Mouse (Mus musculus) lung, adult 2 months (tissue): ENCODE measurements at regions not wholly inside any gene's neighbourhood (a gene's known extent, or its start where the extent isn't known, plus 50 kb on each side); places are given as distances from the start of the nearest gene placed in this dataset.

Source experiments
- DNase-seq: peaks from one replicate; pipeline ENCODE4 v3.0.0; 2022
- H3K4me1 ChIP-seq: fragments of 200-500 bp; 2 replicates; pipeline ENCODE4 v1.6.1; 2011; ENCODE audit warnings: low read length; ENCODE audit not compliant: control insufficient read depth, insufficient read depth
- H3K4me3 ChIP-seq: fragments of 200-500 bp; replicated peaks from 2 replicates; pipeline ENCODE3; 2011; ENCODE audit warnings: low read depth, mild to moderate bottlenecking, control low read depth, low read length; ENCODE audit errors: extremely low read depth
- CTCF ChIP-seq: fragments of 200-500 bp; IDR thresholded peaks from 2 replicates; pipeline ENCODE4 v1.5.1; 2011; ENCODE audit warnings: mild to moderate bottlenecking, low read length, control low read depth; ENCODE audit not compliant: insufficient read depth
- POLR2A ChIP-seq: fragments of 200-500 bp; IDR thresholded peaks from 2 replicates; pipeline ENCODE4 v1.6.1; 2011; ENCODE audit warnings: low read depth, mild to moderate bottlenecking, control low read depth, low read length, borderline replicate concordance; ENCODE audit errors: extremely low read depth
- WGBS: fragments of 180-500 bp; shearing (Covaris S2); methylation state at CpG from one replicate; pipeline ENCODE4 v1.1.7; 2018; 5-methylcytosine and 5-hydroxymethylcytosine counted together

DNA sequence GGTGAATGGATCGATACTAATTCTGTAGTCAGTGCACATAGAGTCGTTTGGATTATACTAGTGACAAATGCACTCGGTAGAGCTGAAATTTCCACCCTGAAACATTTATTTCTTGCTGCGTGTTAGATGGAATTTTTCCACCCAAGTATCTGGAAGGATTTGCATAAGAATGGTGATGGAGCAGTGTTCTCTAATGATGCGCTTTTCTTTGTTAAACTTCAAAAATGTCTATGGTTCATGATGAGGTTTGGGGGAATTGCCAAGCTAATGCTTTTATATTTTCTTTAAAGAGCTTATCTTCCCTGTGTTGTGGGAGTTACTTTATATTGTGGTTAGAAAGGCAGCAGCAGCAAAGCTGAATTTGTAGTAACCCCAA, 125.9 kb downstream of the Tmem38b start:
- TF ChIP-seq CTCF: no peak
- TF ChIP-seq POLR2A: no peak
- 72% methylated on average over 5 of the region's 5 CpGs for WGBS
- Histone ChIP-seq H3K4me3 (no peak overlapping the region), H3K4me1 (peaks cover 3% of the 10 kb centered on the region; the same call in 1 of the 2 replicates)
- DNase-seq: no peak

DNA sequence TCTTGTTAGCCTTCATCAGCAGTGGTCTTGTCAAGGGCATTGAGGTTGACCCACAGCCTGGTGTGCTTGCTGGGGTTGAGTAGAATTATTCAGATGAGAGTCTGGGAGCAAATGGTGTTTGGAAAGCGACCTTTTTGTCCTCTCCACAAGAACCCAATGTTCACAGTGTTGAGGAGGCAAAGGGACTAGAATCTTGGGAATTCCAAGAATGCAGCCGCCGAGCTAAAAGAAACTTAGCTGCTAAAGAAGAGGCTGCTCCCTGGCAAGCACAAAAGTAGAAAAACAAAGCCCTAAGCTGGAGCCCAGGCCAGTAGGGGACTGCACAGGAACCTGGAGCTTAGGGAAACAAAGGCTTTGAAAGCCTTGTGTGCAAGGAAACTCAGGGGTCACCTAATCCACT, 126.4 kb downstream of the Tmem38b start:
- WGBS: 20% methylated on average over 3 of the region's 3 CpGs
- peaks cover 3% of the 10 kb centered on the region; the same call in 1 of the 2 replicates for H3K4me1 ChIP-seq
- no peak for TF ChIP-seq POLR2A
- no peak for TF ChIP-seq CTCF
- DNase-seq: no peak
- H3K4me3 ChIP-seq: no peak overlapping the region

DNA sequence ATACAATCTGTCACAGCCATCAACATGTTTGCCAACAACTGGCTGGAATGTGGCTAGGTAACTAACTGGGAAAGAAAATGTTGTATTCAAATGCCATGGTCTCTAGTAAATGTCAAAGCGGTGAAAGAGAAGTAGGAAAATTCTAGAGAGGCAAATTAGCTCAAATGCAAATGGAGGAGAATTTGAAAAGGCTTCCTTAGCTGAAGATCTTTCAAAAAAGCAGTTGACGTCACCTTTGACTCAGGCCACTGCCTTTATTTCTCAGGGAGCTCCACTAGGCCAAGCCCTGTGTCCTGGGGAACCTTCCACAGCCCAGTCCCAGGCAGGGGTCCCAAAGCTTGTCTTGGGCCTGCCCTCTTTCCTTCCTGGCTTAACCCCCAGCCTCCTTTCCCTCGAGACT, 136.6 kb downstream of the Tmem38b start:
- WGBS: 73% methylated on average over 3 of the region's 3 CpGs
- H3K4me1 ChIP-seq: no peaks in the 10 kb centered on the region
- TF ChIP-seq CTCF (no peak), POLR2A (no peak)
- DNase-seq: no peak
- no peak overlapping the region for H3K4me3 ChIP-seq

DNA sequence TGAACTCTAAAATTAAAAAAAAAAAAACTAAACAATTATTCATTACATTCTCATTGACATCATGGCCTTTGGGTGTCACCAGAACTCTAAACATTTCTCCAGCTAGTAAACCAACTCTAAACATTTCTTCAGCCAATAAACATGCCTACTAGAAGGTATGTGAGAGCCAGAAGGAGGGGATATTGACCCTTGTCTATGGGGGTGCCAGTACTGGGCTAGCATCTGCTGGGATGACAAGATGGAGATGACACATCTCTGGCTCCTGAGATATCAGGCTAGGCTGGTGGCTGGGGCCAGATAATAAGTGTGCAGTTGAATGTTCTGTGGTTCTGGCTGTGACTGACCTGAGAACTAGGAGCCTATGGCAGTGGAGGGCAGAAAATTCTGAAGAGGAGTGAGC, 144.6 kb downstream of the Tmem38b start:
- DNase-seq: no peak
- no peak overlapping the region for H3K4me3 ChIP-seq
- no peak for TF ChIP-seq CTCF

DNA sequence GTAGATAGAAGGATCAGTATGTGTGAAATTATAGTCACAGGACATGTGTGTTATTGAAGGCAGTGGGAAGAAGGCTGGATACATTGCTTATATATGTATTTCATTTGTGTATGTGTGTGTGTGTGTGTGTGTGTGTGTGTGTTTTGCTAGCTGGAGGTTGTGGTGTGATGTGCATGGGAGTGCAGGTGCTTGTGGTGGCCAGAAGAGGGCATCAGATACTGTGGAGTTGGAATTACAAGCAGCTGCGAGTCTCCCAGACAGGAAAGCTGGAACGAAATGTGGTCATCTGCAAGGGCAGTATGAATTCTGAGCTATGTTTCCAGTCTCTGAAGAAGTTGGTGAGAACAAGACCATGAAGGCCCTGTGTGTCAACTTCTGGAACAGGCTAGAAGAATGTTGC, 145.1 kb downstream of the Tmem38b start:
- 87% methylated on average over 2 of the region's 2 CpGs for WGBS
- H3K4me3 ChIP-seq: no peak overlapping the region
- H3K4me1 ChIP-seq: no peaks in the 10 kb centered on the region
- TF ChIP-seq CTCF: 0 out of 2 replicates have a peak, but pooled peaks have one; percentile 1
- TF ChIP-seq POLR2A: no peak
- no peak for DNase-seq

More for the DNA sequence above, 144.6 kb downstream of the Tmem38b start:
- H3K4me1 ChIP-seq: no peaks in the 10 kb centered on the region

DNA sequence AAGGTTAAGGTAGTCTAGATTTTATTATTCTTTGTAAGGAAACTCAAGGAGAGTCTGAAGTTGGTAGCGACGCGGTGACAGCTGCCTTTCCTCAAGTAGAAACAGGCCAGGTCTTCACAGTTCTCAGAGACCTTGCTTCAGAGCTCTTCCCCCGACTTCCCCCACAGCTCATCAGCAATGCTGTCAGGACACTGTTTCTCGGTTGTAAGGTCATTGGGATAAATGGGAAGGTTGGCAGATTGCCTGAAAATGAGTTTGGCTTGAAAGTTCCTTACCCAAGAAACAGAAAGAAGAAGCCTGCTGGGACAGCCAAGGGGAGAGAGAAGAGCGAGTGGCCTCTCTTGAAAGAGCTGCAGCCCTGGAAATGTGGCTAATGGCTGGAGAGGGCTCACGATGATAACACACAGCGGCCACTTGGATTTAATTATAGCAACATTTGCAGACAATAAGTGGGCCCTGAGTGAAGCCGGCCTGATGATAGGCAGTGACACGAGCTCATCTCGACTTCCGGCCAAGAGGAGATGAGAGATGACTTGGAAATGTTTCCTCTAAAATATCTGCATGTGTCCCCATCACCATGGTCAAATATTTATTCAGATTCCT, 150.3 kb downstream of the Tmem38b start:
- WGBS: 55% methylated on average over 12 of the region's 12 CpGs
- H3K4me1 ChIP-seq: no peaks in the 10 kb centered on the region
- DNase-seq: no peak
- H3K4me3 ChIP-seq: no peak overlapping the region
- no peak for TF ChIP-seq POLR2A
- no peak for TF ChIP-seq CTCF

DNA sequence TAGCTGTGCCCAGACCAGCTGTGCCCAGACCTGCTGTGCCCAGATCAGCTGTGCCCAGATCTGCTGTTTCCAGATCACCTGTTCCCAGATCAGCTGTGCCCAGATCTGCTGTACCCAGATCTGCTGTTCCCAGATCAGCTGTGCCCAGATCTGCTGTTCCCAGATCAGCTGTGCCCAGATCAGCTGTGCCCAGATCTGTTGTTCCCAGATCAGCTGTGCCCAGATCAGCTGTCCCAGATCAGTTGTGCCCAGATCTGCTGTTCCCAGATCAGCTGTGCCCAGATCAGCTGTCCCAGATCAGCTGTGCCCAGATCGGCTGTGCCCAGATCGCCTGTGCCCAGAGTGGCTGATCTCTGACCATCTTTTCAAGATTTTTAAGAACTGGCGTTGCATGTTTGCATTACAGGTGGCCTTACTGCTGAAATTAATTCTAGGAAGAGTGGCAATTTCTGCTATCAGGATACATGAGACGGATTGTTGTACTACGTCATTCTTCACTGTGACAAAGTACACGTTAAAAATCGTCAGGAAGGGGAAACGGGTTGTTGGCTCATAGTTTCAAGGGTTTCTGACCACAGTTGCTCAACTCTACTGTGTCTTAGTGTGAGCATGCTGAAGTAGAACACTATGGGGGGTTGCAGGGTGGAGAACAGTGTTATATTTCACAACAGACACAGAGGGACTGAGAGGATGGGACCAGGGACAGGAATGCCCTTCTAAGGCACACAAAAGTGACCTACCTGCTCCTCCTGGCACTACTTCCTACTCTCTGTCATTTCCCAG, 160.9 kb downstream of the Tmem38b start:
- no peak for DNase-seq
- no peak overlapping the region for H3K4me3 ChIP-seq
- 55% methylated on average over 8 of the region's 8 CpGs for WGBS

DNA sequence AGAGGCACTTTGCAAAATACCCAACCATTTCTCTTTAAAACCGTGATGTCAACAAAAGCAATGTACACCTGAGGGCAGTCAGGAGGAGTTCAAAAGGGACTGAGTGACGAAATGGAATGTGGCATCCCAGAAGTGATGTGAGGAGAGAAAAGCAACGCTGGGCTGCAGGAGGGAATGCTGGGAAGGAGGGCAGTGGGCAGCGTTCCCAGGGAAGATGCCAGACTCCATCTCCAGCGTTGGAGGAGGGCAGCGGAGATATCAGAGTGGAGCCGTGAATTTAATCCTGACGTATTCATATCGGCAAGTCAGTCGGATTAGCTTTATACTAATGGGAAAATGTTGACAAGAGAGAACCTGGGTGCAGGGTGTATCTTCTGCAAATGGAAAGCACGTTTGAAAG, 161.7 kb downstream of the Tmem38b start:
- TF ChIP-seq POLR2A (no peak), CTCF (no peak)
- WGBS: 74% methylated on average over 11 of the region's 11 CpGs

More for the DNA sequence above, 160.9 kb downstream of the Tmem38b start:
- TF ChIP-seq CTCF: no peak
- no peak for TF ChIP-seq POLR2A
- H3K4me1 ChIP-seq: no peaks in the 10 kb centered on the region

DNA sequence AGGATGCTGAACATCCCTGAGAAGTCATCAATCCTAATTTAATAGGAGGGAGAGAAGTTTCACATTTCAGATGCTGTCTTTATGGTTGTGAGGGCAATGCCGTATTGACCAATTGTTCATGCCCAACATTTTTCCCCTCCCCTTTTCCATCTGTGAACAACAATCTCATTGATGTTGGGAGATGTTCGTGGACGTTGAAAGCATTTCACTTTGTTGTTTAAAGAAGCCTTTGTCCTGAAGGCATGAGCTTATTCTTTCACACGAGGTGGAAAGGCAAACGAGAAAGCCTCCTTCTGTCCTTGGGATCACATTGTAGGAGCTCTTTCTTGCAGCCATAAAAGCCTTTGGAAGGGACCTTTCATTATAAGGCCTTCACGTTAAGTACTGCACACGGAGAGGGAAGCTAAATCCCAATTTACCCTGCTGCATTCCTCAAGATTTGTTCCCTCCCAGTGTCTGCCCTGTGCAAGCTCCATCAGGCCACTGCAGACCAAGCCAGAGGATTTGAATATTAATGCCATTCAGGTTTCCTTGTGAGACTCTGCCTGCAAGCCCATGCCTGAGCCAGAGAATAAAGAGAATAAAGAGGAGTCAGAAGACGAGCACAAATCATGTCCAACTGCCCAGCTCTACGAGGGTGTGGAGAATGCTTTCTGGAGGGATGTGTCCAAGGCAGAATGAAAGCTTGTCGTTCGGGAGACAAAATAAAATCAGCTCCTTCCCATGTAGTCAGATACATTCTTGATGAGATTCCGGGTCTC, 195.4 kb downstream of the Tmem38b start:
- no peaks in the 10 kb centered on the region for H3K4me1 ChIP-seq
- TF ChIP-seq POLR2A (no peak), CTCF (no peak)
- 57% methylated on average over 12 of the region's 12 CpGs for WGBS
- no peak for DNase-seq
- no peak overlapping the region for H3K4me3 ChIP-seq

More for the DNA sequence above, 161.7 kb downstream of the Tmem38b start:
- Histone ChIP-seq H3K4me1 (no peaks in the 10 kb centered on the region), H3K4me3 (no peak overlapping the region)
- DNase-seq: no peak

DNA sequence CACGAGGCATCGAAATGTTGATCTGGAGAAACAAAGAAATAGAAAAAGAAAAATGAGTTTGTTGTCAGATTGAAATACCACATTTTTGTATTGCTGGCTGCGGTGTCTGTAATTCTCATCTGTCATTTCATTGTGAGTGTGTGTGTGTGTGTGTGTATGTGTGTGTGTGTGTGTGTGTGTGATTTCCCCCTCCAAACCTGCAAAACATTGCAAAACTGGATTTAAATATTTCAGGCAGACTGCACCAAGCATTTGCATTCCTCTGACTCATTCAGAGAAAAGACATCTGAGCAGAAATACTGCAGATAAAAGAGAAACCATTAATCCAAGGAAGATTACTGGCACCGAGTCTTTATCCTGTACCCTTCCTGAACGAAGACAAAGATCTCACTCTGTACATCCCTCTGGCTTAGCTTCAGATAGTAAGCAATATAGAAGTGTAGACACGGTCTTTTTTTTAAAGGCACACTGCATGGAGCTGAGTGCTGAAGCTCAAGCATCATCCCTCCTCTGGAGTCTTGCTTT, 196.1 kb downstream of the Tmem38b start:
- no peak for TF ChIP-seq POLR2A
- no peak for TF ChIP-seq CTCF
- Histone ChIP-seq H3K4me3 (no peak overlapping the region), H3K4me1 (no peaks in the 10 kb centered on the region)
- WGBS: 54% methylated on average over 6 of the region's 6 CpGs
- no peak for DNase-seq
